Mouse (Mus musculus) myocyte (in vitro differentiated cells): ENCODE results near the gene Polr1b.

ENCODE experiments used
- CEBPB ChIP-seq: IDR thresholded peaks from 2 replicates; pipeline ENCODE4 v1.6.1; 2011; ENCODE audit warnings: mild to moderate bottlenecking, moderate library complexity; ENCODE audit not compliant: poor library complexity, insufficient read depth, severe bottlenecking
- E2F4 ChIP-seq: IDR thresholded peaks from one replicate; pipeline ENCODE4 v1.6.1; 2011; ENCODE audit warnings: mild to moderate bottlenecking, control low read depth, moderate library complexity; ENCODE audit not compliant: insufficient read depth
- MAX ChIP-seq: IDR thresholded peaks from one replicate; pipeline ENCODE4 v1.6.1; 2011; ENCODE audit warnings: low read depth, mild to moderate bottlenecking, control low read depth
- MYOD1 ChIP-seq, 3 experiments: IDR thresholded peaks; one replicate each; pipeline ENCODE4 v1.6.1; 2011; ENCODE audit warnings: control low read depth in 2 of 3, low read depth in 2 of 3, mild to moderate bottlenecking in 2 of 3, moderate library complexity in 1 of 3; ENCODE audit not compliant: insufficient read length in 2 of 3, control insufficient read depth in 1 of 3
- MYOG ChIP-seq, 3 experiments: IDR thresholded peaks; one replicate each; pipeline ENCODE4 v1.6.1; 2011; ENCODE audit warnings: control low read depth in 2 of 3, low read depth in 2 of 3, mild to moderate bottlenecking in 2 of 3; ENCODE audit not compliant: insufficient read length in 2 of 3, control insufficient read depth in 1 of 3, insufficient read depth in 1 of 3
- POLR2A ChIP-seq: IDR thresholded peaks from one replicate; pipeline ENCODE4 v1.6.1; 2011; ENCODE audit warnings: low read depth, mild to moderate bottlenecking, control low read depth, moderate library complexity; ENCODE audit not compliant: insufficient read length
- POLR2AphosphoS2 ChIP-seq: IDR thresholded peaks from one replicate; pipeline ENCODE4 v1.6.1; 2011; ENCODE audit warnings: low read depth, control low read depth; ENCODE audit not compliant: insufficient read length
- REST ChIP-seq: IDR thresholded peaks from one replicate; pipeline ENCODE4 v1.6.1; 2011; ENCODE audit warnings: mild to moderate bottlenecking, control low read depth, moderate library complexity; ENCODE audit not compliant: insufficient read depth, insufficient read length
- TCF12 ChIP-seq: IDR thresholded peaks from one replicate; pipeline ENCODE4 v1.6.1; 2011; ENCODE audit warnings: mild to moderate bottlenecking, control low read depth; ENCODE audit not compliant: poor library complexity, insufficient read depth, severe bottlenecking

DNA sequence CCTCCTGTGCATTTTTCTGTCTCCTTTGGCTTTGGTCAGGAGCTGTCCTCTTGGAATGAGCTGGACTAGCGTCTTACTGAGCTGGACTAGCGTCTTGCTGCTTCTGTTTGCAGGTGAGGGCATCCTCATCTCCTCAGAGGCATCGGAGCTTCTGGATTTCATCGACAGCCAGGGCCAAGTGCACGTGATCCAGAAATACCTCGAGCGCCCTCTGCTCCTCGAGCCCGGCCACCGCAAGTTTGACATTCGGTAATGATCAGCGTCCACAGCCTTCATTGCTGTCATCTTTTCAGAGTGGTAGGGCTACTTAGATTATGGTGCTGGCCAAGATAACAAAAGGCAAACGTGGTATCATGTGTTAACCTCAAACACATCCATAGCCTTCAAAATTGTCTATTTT, 19.7 kb upstream of the Polr1b start:
- no peak for TF ChIP-seq POLR2A
- no peak for TF ChIP-seq POLR2AphosphoS2
- TF ChIP-seq MYOD1 (IDR thresholded peaks at IDR 0.05; ENCODE audit: control insufficient read depth in 1 of 3, insufficient read length in 2 of 3, low read depth in 2 of 3): no peak
- no peak for TF ChIP-seq E2F4
- no peak for TF ChIP-seq CEBPB
- TF ChIP-seq MAX: no peak
- no peak for TF ChIP-seq TCF12
- no peak for TF ChIP-seq REST
- no peak for TF ChIP-seq MYOG (IDR thresholded peaks at IDR 0.05; ENCODE audit: control insufficient read depth in 1 of 3, insufficient read depth in 1 of 3, insufficient read length in 2 of 3, low read depth in 2 of 3)
